Mouse (Mus musculus): ENCODE results near the gene Clasp1. TPM values are rescaled to one million over a fixed set of nuclear protein-coding genes. Genes with fewer than 3 reads are reported as not detected.

Gene Clasp1
- polyA plus RNA-seq, 1 experiment: 160 TPM

GRCm38 (mm10) chr1:118633415-118633980 is 244.6 kb downstream of the Clasp1 start:
- Histone ChIP-seq H3K27ac (ENCODE audit: insufficient read depth, low read depth, low read length) (no peak overlapping the region), H3K4me1 (ENCODE audit: control insufficient read depth, insufficient read depth, low read length) (no peaks in the 10 kb centered on the region), H3K4me3 (ENCODE audit: insufficient read depth, low read depth, low read length) (no peak overlapping the region)
- WGBS: 90% methylated on average over 4 of the region's 4 CpGs
- TF ChIP-seq CTCF (IDR thresholded peaks at IDR 0.05; ENCODE audit: insufficient read depth, low read depth, low read length) (no peak), POLR2A (IDR thresholded peaks at IDR 0.05; ENCODE audit: insufficient read depth, low read depth, low read length) (no peak)

GRCm38 (mm10) chr1:118642296-118642999 is 253.6 kb downstream of the Clasp1 start:
- Histone ChIP-seq H3K27ac (ENCODE audit: insufficient read depth, low read depth, low read length) (no peak overlapping the region), H3K4me1 (ENCODE audit: control insufficient read depth, insufficient read depth, low read length) (no peaks in the 10 kb centered on the region), H3K4me3 (ENCODE audit: insufficient read depth, low read depth, low read length) (no peak overlapping the region)
- 91% methylated on average over 2 of the region's 2 CpGs for WGBS
- TF ChIP-seq CTCF (IDR thresholded peaks at IDR 0.05; ENCODE audit: insufficient read depth, low read depth, low read length) (no peak), POLR2A (IDR thresholded peaks at IDR 0.05; ENCODE audit: insufficient read depth, low read depth, low read length) (no peak)

- H3K27ac ChIP-seq (ENCODE audit: insufficient read depth, low read depth, low read length): no peak overlapping the region
- 60% methylated on average over 9 of the region's 9 CpGs for WGBS
Observed at GRCm38 (mm10) chr1:118643138-118643979, 254.5 kb downstream of the Clasp1 start.

GRCm38 (mm10) chr1:118645701-118646100 is 256.8 kb downstream of the Clasp1 start:
- TF ChIP-seq CTCF (IDR thresholded peaks at IDR 0.05; ENCODE audit: insufficient read depth, low read depth, low read length): no peak
- TF ChIP-seq POLR2A (IDR thresholded peaks at IDR 0.05; ENCODE audit: insufficient read depth, low read depth, low read length): no peak
- Histone ChIP-seq H3K4me1 (ENCODE audit: control insufficient read depth, insufficient read depth, low read length) (peaks cover 2% of the 10 kb centered on the region; the same call in 1 of the 2 replicates), H3K4me3 (ENCODE audit: insufficient read depth, low read depth, low read length) (no peak overlapping the region), H3K27ac (ENCODE audit: insufficient read depth, low read depth, low read length) (no peak overlapping the region)
- 74% methylated on average over 4 of the region's 4 CpGs for WGBS

More at GRCm38 (mm10) chr1:118643138-118643979, 254.5 kb downstream of the Clasp1 start:
- TF ChIP-seq POLR2A (IDR thresholded peaks at IDR 0.05; ENCODE audit: insufficient read depth, low read depth, low read length): no peak
- TF ChIP-seq CTCF (IDR thresholded peaks at IDR 0.05; ENCODE audit: insufficient read depth, low read depth, low read length): no peak
- Histone ChIP-seq H3K4me1 (ENCODE audit: control insufficient read depth, insufficient read depth, low read length) (no peaks in the 10 kb centered on the region), H3K4me3 (ENCODE audit: insufficient read depth, low read depth, low read length) (no peak overlapping the region)

GRCm38 (mm10) chr1:118648015-118648414 is 259.2 kb downstream of the Clasp1 start:
- TF ChIP-seq POLR2A (IDR thresholded peaks at IDR 0.05; ENCODE audit: insufficient read depth, low read depth, low read length) (no peak), CTCF (IDR thresholded peaks at IDR 0.05; ENCODE audit: insufficient read depth, low read depth, low read length) (no peak)
- peaks cover 2% of the 10 kb centered on the region; the same call in 1 of the 2 replicates for H3K4me1 ChIP-seq (ENCODE audit: control insufficient read depth, insufficient read depth, low read length)
- no peak overlapping the region for H3K4me3 ChIP-seq (ENCODE audit: insufficient read depth, low read depth, low read length)
- H3K27ac ChIP-seq (ENCODE audit: insufficient read depth, low read depth, low read length): no peak overlapping the region
- WGBS: 75% methylated on average over 3 of the region's 3 CpGs

- Histone ChIP-seq H3K27ac (ENCODE audit: insufficient read depth, low read depth, low read length) (no peak overlapping the region), H3K4me3 (ENCODE audit: insufficient read depth, low read depth, low read length) (no peak overlapping the region), H3K4me1 (ENCODE audit: control insufficient read depth, insufficient read depth, low read length) (peaks cover 2% of the 10 kb centered on the region; the same call in 1 of the 2 replicates)
- WGBS: 61% methylated on average over 9 of the region's 9 CpGs
- TF ChIP-seq CTCF (IDR thresholded peaks at IDR 0.05; ENCODE audit: insufficient read depth, low read depth, low read length): no peak
- TF ChIP-seq POLR2A (IDR thresholded peaks at IDR 0.05; ENCODE audit: insufficient read depth, low read depth, low read length): no peak
Observed at GRCm38 (mm10) chr1:118649933-118650770, 261.3 kb downstream of the Clasp1 start.

GRCm38 (mm10) chr1:118650771-118651080 is 261.9 kb downstream of the Clasp1 start:
- H3K27ac ChIP-seq (ENCODE audit: insufficient read depth, low read depth, low read length): no peak overlapping the region
- no peak overlapping the region for H3K4me3 ChIP-seq (ENCODE audit: insufficient read depth, low read depth, low read length)
- WGBS: 32% methylated on average over 3 of the region's 3 CpGs
- peaks cover 2% of the 10 kb centered on the region; the same call in 1 of the 2 replicates for H3K4me1 ChIP-seq (ENCODE audit: control insufficient read depth, insufficient read depth, low read length)
- TF ChIP-seq POLR2A (IDR thresholded peaks at IDR 0.05; ENCODE audit: insufficient read depth, low read depth, low read length) (no peak), CTCF (IDR thresholded peaks at IDR 0.05; ENCODE audit: insufficient read depth, low read depth, low read length) (no peak)

- Histone ChIP-seq H3K4me3 (ENCODE audit: insufficient read depth, low read depth, low read length) (no peak overlapping the region), H3K27ac (ENCODE audit: insufficient read depth, low read depth, low read length) (no peak overlapping the region), H3K4me1 (ENCODE audit: control insufficient read depth, insufficient read depth, low read length) (no peaks in the 10 kb centered on the region)
- 66% methylated on average over 6 of the region's 6 CpGs for WGBS
- no peak for TF ChIP-seq CTCF (IDR thresholded peaks at IDR 0.05; ENCODE audit: insufficient read depth, low read depth, low read length)
- TF ChIP-seq POLR2A (IDR thresholded peaks at IDR 0.05; ENCODE audit: insufficient read depth, low read depth, low read length): no peak
Observed at GRCm38 (mm10) chr1:118658716-118659115, 269.9 kb downstream of the Clasp1 start.

All from olfactory bulb, adult 2 months (tissue).